Mouse (Mus musculus) left cerebral cortex, postnatal 36 days (tissue): ENCODE data around the gene Btbd9. TPM values are rescaled to one million over a fixed set of nuclear protein-coding genes. Genes with fewer than 3 reads are reported as not detected.

Experiments used
- DNase-seq, 2 experiments: peaks; one replicate each; pipeline ENCODE4 v3.0.0; 2021 to 2022; ENCODE audit warnings: low spot score in 2 of 2, mixed read lengths in 1 of 2
- intact Hi-C: fragments of 180-260 bp; cut with DNase I; formaldehyde crosslinking; loops from one replicate; pipeline ENCODE4 v1.15.1; 2025
- total RNA-seq, 2 experiments: library from RNA; stranded (reverse); gene quantifications; 2 replicates each; pipeline ENCODE4 v1.2.3; 2021

Btbd9 gene
- total RNA-seq, 2 experiments from 2014 or later: 80.5 to 105 TPM

GRCm38 (mm10) chr17:30334257-30334656, 242.0 kb downstream of the Btbd9 start:
- no peak for DNase-seq
- intact Hi-C loops: no loop called here

- intact Hi-C loops: no loop called here
- DNase-seq: no peak
Measured at GRCm38 (mm10) chr17:30333136-30333535, 243.2 kb downstream of the Btbd9 start.

GRCm38 (mm10) chr17:30331380-30331779, 244.9 kb downstream of the Btbd9 start:
- intact Hi-C loops: no loop called here

GRCm38 (mm10) chr17:30329531-30329930, 246.8 kb downstream of the Btbd9 start:
- intact Hi-C loops: no loop called here
- DNase-seq: no peak

More at GRCm38 (mm10) chr17:30331380-30331779, 244.9 kb downstream of the Btbd9 start:
- DNase-seq: no peak

GRCm38 (mm10) chr17:30328924-30329323, 247.4 kb downstream of the Btbd9 start:
- intact Hi-C loops: no loop called here
- DNase-seq: no peak

- intact Hi-C loops: no loop called here
- no peak for DNase-seq
Measured at GRCm38 (mm10) chr17:30326906-30327305, 249.4 kb downstream of the Btbd9 start.

- DNase-seq: peak in 1 of 2 experiments; percentile 18
- intact Hi-C loops: no loop called here
Measured at GRCm38 (mm10) chr17:30320301-30320700, 256.0 kb downstream of the Btbd9 start.

- intact Hi-C loops: no loop called here
- DNase-seq: no peak
Measured at GRCm38 (mm10) chr17:30312688-30313087, 263.6 kb downstream of the Btbd9 start.

GRCm38 (mm10) chr17:30309627-30310026, 266.7 kb downstream of the Btbd9 start:
- intact Hi-C loops: no loop called here
- DNase-seq: no peak

- intact Hi-C loops: no loop called here
Measured at GRCm38 (mm10) chr17:30308889-30309288, 267.4 kb downstream of the Btbd9 start.

GRCm38 (mm10) chr17:30308317-30308716, 268.0 kb downstream of the Btbd9 start:
- no peak for DNase-seq
- intact Hi-C loops: no loop called here

More at GRCm38 (mm10) chr17:30308889-30309288, 267.4 kb downstream of the Btbd9 start:
- no peak for DNase-seq

GRCm38 (mm10) chr17:30307168-30307567, 269.1 kb downstream of the Btbd9 start:
- intact Hi-C loops: no loop called here
- DNase-seq: no peak

GRCm38 (mm10) chr17:30304766-30305165, 271.5 kb downstream of the Btbd9 start:
- intact Hi-C loops: no loop called here
- no peak for DNase-seq

GRCm38 (mm10) chr17:30301338-30301737, 274.9 kb downstream of the Btbd9 start:
- intact Hi-C loops: no loop called here
- DNase-seq: no peak

GRCm38 (mm10) chr17:30297432-30297831, 278.9 kb downstream of the Btbd9 start:
- no peak for DNase-seq
- intact Hi-C loops: no loop called here

- DNase-seq: no peak
- intact Hi-C loops: no loop called here
Measured at GRCm38 (mm10) chr17:30296069-30296468, 280.2 kb downstream of the Btbd9 start.

GRCm38 (mm10) chr17:30292666-30293065, 283.6 kb downstream of the Btbd9 start:
- DNase-seq: no peak
- intact Hi-C loops: no loop called here

- no peak for DNase-seq
- intact Hi-C loops: no loop called here
Measured at GRCm38 (mm10) chr17:30285641-30286040, 290.6 kb downstream of the Btbd9 start.

GRCm38 (mm10) chr17:30283460-30284050, 292.7 kb downstream of the Btbd9 start:
- DNase-seq: no peak
- intact Hi-C loops: no loop called here

GRCm38 (mm10) chr17:30283001-30283400, 293.3 kb downstream of the Btbd9 start:
- intact Hi-C loops: no loop called here
- DNase-seq: no peak

GRCm38 (mm10) chr17:30280323-30281118, 295.8 kb downstream of the Btbd9 start:
- intact Hi-C loops: no loop called here
- no peak for DNase-seq
